Mouse (Mus musculus) liver, embryonic 12.5 days (tissue): ENCODE data around the gene Zfp263. TPM values are rescaled to one million over a fixed set of nuclear protein-coding genes. Genes with fewer than 3 reads are reported as not detected.

Experiments used
- ATAC-seq: fragments of 200-750 bp; cut with Nextera tagmentation; 2 replicates; pipeline ENCODE4 v1.8.0; 2017; ENCODE audit warnings: moderate number of reproducible peaks, mild to moderate bottlenecking, moderate library complexity
- H3K27ac ChIP-seq: fragments of 300-500 bp; sonication (generic); 2 replicates; pipeline ENCODE4 v1.5.1; 2016; ENCODE audit warnings: mild to moderate bottlenecking
- H3K27me3 ChIP-seq: fragments of 300-500 bp; sonication (generic); replicated peaks from 2 replicates; pipeline ENCODE4 v1.6.1; 2016; ENCODE audit warnings: mild to moderate bottlenecking, moderate library complexity
- H3K36me3 ChIP-seq: fragments of 300-500 bp; sonication (generic); 2 replicates; pipeline ENCODE4 v1.6.1; 2016; ENCODE audit warnings: mild to moderate bottlenecking, moderate library complexity
- H3K4me1 ChIP-seq: fragments of 300-500 bp; sonication (generic); 2 replicates; pipeline ENCODE4 v1.6.1; 2016
- H3K4me2 ChIP-seq: fragments of 300-500 bp; sonication (generic); 2 replicates; pipeline ENCODE4 v1.6.1; 2016; ENCODE audit warnings: mild to moderate bottlenecking, moderate library complexity
- H3K4me3 ChIP-seq: fragments of 300-500 bp; sonication (generic); 2 replicates; pipeline ENCODE4 v1.5.1; 2016; ENCODE audit warnings: mild to moderate bottlenecking, moderate library complexity
- H3K9ac ChIP-seq: fragments of 300-500 bp; sonication (generic); 2 replicates; pipeline ENCODE4 v1.6.1; 2016; ENCODE audit warnings: mild to moderate bottlenecking, moderate library complexity
- H3K9me3 ChIP-seq: fragments of 300-500 bp; sonication (generic); replicated peaks from 2 replicates; pipeline ENCODE4 v1.6.1; 2016; ENCODE audit warnings: mild to moderate bottlenecking, moderate library complexity
- WGBS: fragments of 180-500 bp; shearing (Covaris S2); methylation state at CpG from one replicate; pipeline ENCODE4 v1.1.7; 2016; ENCODE audit not compliant: insufficient replicate concordance; 5-methylcytosine and 5-hydroxymethylcytosine counted together
- polyA plus RNA-seq: library from polyadenylated mRNA; unstranded; fragments of >200 nt; fragmentation: Nextera tagmentation; extraction: Ambion mirVana; gene quantifications from 2 replicates; pipeline ENCODE4 v1.2.1, GENCODE M21; 2016

Zfp263 gene
- 23.3 and 24.7 TPM in 2 replicates for polyA plus RNA-seq

DNA sequence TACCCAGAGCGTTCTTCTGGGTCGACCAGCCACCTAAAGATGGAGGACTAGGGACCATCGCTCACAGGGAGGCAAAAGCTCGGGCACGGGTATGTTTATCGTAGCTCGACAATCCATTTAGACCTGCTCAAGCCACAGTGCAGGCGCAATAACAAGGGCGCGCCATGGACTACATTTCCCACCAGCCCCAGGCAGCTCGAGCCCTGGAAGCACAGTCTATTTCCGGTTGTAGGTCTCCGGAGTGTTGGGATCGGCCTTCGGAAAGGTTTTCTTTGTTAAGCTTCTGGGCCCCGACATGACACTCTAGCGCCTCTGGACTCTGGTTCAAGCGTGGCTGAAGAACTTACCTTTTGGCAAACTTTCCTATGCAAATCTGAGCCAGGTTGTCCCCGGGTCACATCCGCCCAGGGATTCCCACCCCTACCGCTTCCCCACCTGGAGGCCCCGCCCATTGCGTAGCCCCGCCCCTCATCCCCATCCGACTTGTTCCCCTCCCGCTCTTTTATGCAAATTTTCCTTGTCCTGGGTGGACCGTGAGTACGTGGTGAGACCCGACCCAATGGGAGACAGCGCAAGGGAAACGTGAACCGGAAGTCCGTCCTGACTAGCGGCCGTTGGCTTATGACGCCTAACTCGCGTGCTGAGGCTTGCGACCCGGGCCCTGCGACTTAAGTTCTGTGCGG lies at the start of gene Zfp263:
Gene Zfp263 (plus strand): TSS at position 591 of the 683 bp plus-strand sequence.
- WGBS = under 1% methylated on average over 42 of the region's 42 CpGs
- Histone ChIP-seq H3K36me3 (peaks cover 28% of the 10 kb centered on the region), H3K9me3 (peaks cover 5% of the 10 kb centered on the region; the same call in 1 of the 2 replicates), H3K4me3 (peak within 1 kb of the TSS; percentile 85), H3K4me1 (peaks cover 26% of the 10 kb centered on the region), H3K27me3 (peaks cover 5% of the 10 kb centered on the region; the same call in 1 of the 2 replicates), H3K9ac (peak within 1 kb of the TSS; percentile 92), H3K4me2 (peak within 1 kb of the TSS; percentile 89), H3K27ac (peak within 1 kb of the TSS; percentile 79)
- ATAC-seq = peak; percentile 96

DNA sequence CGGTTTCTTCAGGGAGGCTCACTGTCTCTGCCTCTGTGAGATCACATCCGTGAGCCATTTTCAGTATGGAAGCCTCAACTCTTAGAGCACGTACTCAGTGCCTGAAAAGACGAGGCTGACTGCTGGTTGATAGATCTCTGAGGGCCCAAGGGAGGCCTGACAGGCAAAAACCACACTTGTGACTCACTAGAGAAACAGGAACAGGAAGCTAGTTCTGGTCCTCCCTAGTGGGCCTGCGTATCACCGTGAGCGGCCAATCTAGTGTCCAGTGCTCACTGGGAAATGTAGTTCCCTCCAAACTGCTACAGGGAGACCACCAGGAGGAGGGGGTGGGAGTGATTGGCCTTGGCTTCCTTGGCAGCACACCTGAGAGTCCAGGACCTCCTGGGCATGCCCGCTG lies 44.6 kb upstream of the Zfp263 start:
- Histone ChIP-seq H3K36me3 (no peaks in the 10 kb centered on the region), H3K4me2 (no peak overlapping the region), H3K9me3 (no peaks in the 10 kb centered on the region), H3K27me3 (no peaks in the 10 kb centered on the region), H3K4me1 (no peaks in the 10 kb centered on the region), H3K27ac (no peak overlapping the region), H3K9ac (no peak overlapping the region), H3K4me3 (no peak overlapping the region)
- WGBS = 47% methylated on average over 8 of the region's 8 CpGs
- no peak for ATAC-seq

DNA sequence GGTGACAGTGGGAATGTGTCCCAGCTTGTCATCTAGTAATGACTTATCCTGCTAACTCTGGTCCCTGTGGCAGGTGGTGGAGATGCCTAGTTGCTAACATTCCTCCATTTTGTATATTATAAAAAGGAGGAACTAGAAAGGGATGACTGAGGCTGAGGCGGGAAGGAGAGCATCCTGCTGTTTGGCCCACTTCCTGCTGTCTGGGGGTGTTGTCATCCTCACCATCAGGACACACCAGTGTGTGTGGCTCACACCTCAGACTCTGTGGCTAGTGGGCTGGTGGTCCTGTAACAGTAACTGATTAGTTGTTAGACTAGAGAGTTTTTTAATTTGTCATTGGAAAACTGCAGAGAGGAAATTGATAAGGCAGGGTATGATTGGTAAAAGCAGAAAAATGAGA lies 43.0 kb upstream of the Zfp263 start:
- WGBS = 13% methylated on average over 1 of the region's 1 CpGs
- Histone ChIP-seq H3K9me3 (no peaks in the 10 kb centered on the region), H3K27ac (no peak overlapping the region), H3K4me2 (no peak overlapping the region), H3K4me3 (no peak overlapping the region), H3K4me1 (no peaks in the 10 kb centered on the region), H3K9ac (no peak overlapping the region), H3K36me3 (no peaks in the 10 kb centered on the region), H3K27me3 (no peaks in the 10 kb centered on the region)
- ATAC-seq = no peak

DNA sequence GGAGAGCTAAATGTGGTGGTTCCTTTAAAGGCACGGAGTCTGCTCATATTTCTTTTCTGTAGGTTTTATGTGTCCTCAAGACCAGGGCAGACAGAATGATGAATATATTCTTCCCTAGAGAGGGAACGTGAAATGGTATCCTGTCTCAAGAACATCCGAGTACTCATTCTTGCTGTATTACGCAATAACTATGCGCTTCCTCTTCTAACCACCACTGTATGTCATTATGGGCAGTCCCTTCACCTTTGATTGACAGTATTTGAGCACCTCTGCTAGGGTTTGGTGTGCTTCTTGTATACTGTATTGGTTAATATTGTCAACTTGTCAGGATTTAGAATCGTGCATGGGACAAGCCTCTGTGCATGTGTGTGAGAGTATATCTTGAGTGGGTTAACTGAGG lies 37.2 kb upstream of the Zfp263 start:
- Histone ChIP-seq H3K4me3 (no peak overlapping the region), H3K4me2 (no peak overlapping the region), H3K27me3 (no peaks in the 10 kb centered on the region), H3K9me3 (no peaks in the 10 kb centered on the region), H3K9ac (no peak overlapping the region), H3K36me3 (no peaks in the 10 kb centered on the region), H3K4me1 (no peaks in the 10 kb centered on the region), H3K27ac (no peak overlapping the region)
- no peak for ATAC-seq
- 32% methylated on average over 6 of the region's 6 CpGs for WGBS

DNA sequence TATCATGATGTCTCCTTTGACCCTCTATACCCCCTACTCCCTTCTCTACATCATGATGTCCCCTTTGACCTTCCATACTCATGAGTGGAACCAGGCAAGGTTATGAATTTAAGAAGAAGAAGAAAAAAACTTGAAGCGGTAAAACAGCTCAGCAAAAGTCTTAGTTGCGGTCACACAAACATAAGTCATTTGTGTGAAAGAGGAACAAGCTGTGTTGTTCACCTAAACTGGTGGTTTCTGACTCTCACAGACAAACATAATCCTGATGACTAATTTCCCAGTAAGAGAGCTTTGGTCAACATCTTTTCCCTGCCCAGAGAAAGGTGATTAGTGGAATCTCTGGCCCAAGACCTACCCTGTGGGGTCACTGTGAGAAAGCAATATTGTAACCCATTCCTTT lies 29.2 kb upstream of the Zfp263 start:
- Histone ChIP-seq H3K4me3 (no peak overlapping the region), H3K27me3 (no peaks in the 10 kb centered on the region), H3K9me3 (no peaks in the 10 kb centered on the region), H3K4me2 (no peak overlapping the region), H3K27ac (no peak overlapping the region), H3K36me3 (no peaks in the 10 kb centered on the region), H3K9ac (no peak overlapping the region), H3K4me1 (no peaks in the 10 kb centered on the region)
- ATAC-seq = no peak
- 60% methylated on average over 2 of the region's 2 CpGs for WGBS

DNA sequence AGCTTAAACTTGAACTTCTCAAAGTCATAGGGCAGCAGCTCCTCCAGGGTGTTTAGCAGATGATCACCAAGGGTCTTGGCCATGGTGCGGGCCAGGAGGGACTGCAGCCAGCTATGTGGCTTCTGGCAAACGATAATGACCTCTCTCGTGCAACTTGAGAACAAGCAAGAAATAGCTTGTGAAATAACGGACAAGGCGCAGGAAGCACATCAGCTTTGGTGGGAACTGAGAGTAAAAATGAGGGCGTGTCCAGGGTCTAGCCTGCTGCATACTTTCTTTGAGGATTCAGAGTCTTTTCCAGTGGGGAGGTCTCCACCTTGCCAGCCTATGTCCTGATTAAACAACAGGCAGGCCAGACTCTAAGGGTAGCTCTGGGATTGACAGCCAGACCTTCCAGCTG lies 25.9 kb upstream of the Zfp263 start, which contains the start of gene Mefv:
Gene Mefv (minus strand): TSS at position 118 of the 400 bp plus-strand sequence.
- H3K4me2 ChIP-seq = no peak within 1 kb of the TSS
- no peak for ATAC-seq

DNA sequence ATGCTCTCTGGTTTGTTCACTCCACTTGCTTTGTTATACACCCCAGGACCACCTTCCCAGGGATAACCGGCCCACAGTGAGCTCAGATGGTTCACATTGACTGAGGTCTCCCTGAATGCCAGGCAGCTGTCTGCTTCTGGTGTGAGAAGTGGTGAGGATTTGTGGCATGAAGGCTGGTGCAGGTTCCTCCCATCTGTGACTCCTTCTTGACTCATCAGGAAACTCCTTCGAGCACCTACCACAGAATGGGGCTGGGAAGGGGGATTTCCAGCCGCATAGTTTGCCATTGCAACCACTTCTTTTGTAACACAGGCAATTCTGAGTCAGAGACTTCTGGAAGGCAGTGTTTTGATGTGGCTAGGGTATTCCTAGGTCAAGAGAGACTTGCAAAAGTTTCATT lies 20.7 kb upstream of the Zfp263 start:
- no peak overlapping the region for H3K4me2 ChIP-seq
- no peaks in the 10 kb centered on the region for H3K9me3 ChIP-seq
- no peaks in the 10 kb centered on the region for H3K4me1 ChIP-seq
- WGBS = 38% methylated on average over 3 of the region's 3 CpGs
- H3K9ac ChIP-seq = no peak overlapping the region
- H3K27ac ChIP-seq = no peak overlapping the region
- ATAC-seq = no peak
- H3K27me3 ChIP-seq = no peaks in the 10 kb centered on the region
- no peaks in the 10 kb centered on the region for H3K36me3 ChIP-seq
- no peak overlapping the region for H3K4me3 ChIP-seq

More for the DNA sequence above, 25.9 kb upstream of the Zfp263 start, which contains the start of gene Mefv:
- Histone ChIP-seq H3K9me3 (no peaks in the 10 kb centered on the region), H3K27me3 (no peaks in the 10 kb centered on the region), H3K4me1 (no peaks in the 10 kb centered on the region), H3K9ac (no peak within 1 kb of the TSS), H3K36me3 (no peaks in the 10 kb centered on the region), H3K27ac (no peak within 1 kb of the TSS), H3K4me3 (no peak within 1 kb of the TSS)
- WGBS = 68% methylated on average over 6 of the region's 6 CpGs

DNA sequence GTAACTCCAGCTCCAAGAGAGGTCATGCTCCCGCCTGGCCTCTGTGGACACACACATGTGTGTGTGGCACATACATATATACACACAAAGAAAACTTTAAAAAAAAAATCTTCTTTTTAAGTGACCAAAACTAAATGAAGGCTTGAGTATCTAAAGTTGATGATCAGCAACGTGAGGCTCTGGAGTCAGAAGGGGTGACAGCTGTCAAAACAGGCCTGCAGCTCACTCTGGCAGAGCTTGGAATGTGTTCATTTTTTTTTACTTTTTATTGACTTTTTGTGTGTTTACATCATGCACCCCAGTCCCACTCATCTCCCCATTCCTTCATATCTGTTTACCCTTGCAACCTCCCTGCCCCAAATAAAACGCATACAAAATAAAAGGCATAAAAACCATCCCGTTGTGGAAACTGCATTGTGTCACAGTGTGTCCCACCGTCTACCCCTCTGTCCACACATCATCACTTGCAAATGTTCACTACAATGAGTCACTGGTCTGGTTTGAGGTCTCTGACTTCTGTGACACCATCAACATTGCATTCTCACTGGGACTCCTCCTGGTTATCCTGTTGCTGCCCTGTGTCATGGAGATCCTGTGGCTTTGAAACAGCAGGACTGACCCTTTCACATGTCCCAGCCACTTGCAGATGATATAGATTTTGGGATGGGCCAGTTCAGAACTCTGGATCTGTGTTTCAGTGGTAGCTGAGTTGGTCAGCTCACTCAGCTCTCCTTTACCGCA lies 15.7 kb upstream of the Zfp263 start:
- no peaks in the 10 kb centered on the region for H3K27me3 ChIP-seq
- H3K27ac ChIP-seq = no peak overlapping the region
- WGBS = 73% methylated on average over 6 of the region's 6 CpGs
- H3K9ac ChIP-seq = no peak overlapping the region
- ATAC-seq = no peak
- H3K9me3 ChIP-seq = no peaks in the 10 kb centered on the region
- no peaks in the 10 kb centered on the region for H3K4me1 ChIP-seq
- no peak overlapping the region for H3K4me3 ChIP-seq
- no peak overlapping the region for H3K4me2 ChIP-seq
- no peaks in the 10 kb centered on the region for H3K36me3 ChIP-seq

DNA sequence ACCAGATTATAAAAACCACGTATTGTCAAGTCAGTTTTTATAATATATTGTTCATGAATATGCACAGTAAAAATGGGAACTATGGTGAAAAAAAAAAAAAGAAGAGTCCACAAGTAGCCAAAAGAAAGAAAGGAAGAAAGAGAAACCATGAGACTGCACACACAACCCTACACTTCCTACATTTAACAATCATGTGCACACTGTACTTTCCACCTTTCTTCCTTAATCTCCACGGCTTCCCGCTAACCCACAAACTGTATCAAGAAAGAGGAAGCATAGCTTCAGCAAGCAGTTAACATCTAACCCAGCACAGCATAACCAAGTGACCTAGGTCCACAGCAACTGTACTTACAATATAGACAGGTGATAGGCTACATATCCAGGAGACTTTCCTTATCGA lies 11.3 kb upstream of the Zfp263 start:
- Histone ChIP-seq H3K4me2 (no peak overlapping the region), H3K27ac (no peak overlapping the region), H3K9me3 (no peaks in the 10 kb centered on the region), H3K9ac (no peak overlapping the region), H3K36me3 (no peaks in the 10 kb centered on the region), H3K27me3 (no peaks in the 10 kb centered on the region), H3K4me1 (no peaks in the 10 kb centered on the region), H3K4me3 (no peak overlapping the region)
- no peak for ATAC-seq
- 40% methylated on average over 4 of the region's 4 CpGs for WGBS

DNA sequence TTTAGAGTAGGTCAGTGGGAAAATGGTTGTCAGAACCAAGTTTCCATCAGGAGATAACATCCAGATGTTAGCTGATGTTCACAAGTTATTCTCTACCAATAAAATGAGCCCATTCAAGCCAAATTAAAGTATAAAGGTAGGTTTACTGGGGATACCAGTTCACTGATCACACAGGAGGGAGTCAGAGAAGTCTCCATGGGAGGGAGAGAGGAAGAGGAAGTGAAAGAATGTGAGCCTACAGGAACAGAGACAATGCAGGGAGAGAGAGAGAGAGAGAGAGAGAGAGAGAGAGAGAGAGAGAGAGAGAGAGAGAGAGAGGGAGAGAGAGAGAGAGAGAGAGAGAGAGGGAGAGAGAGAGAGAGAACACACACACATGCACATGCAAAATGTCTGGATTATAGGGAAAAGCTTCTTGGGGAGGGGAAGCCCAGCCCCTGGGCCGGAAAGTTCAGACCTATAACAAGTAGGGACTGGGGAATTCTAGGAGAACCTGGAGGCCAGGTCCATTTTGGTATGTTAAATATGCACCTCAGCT lies 10.6 kb upstream of the Zfp263 start:
- H3K9me3 ChIP-seq = no peaks in the 10 kb centered on the region
- no peaks in the 10 kb centered on the region for H3K4me1 ChIP-seq
- H3K9ac ChIP-seq = no peak overlapping the region
- no peak for ATAC-seq
- H3K27me3 ChIP-seq = no peaks in the 10 kb centered on the region
- H3K27ac ChIP-seq = no peak overlapping the region
- no peak overlapping the region for H3K4me2 ChIP-seq
- WGBS = 53% methylated on average over 1 of the region's 1 CpGs
- H3K36me3 ChIP-seq = no peaks in the 10 kb centered on the region
- no peak overlapping the region for H3K4me3 ChIP-seq

DNA sequence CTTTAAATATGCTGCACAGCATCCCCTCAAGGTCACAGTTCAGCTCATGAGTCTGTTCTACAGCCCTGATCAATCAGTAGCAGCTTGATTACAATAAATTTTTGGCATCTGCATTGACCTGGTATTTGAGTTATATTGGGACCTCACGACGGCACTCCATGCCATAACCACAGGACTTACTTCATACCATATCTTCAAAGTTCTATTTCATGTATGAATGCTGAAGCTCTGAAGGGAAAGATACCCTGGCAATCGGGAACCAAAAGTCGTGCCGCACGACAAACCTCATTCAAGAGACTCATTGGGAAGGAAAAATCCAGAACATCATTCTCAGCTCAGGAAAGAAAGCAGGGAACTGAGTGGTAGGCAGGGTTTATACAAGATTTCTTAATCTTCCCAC lies 1.4 kb upstream of the Zfp263 start:
- peaks cover 5% of the 10 kb centered on the region; the same call in 1 of the 2 replicates for H3K27me3 ChIP-seq
- H3K27ac ChIP-seq = no peak overlapping the region
- 90% methylated on average over 6 of the region's 6 CpGs for WGBS
- peak overlapping the region; percentile 89 for H3K4me2 ChIP-seq
- peaks cover 17% of the 10 kb centered on the region for H3K36me3 ChIP-seq
- peak overlapping the region; percentile 85 for H3K4me3 ChIP-seq
- H3K4me1 ChIP-seq = peaks cover 26% of the 10 kb centered on the region
- H3K9me3 ChIP-seq = no peaks in the 10 kb centered on the region
- no peak for ATAC-seq
- H3K9ac ChIP-seq = no peak overlapping the region

DNA sequence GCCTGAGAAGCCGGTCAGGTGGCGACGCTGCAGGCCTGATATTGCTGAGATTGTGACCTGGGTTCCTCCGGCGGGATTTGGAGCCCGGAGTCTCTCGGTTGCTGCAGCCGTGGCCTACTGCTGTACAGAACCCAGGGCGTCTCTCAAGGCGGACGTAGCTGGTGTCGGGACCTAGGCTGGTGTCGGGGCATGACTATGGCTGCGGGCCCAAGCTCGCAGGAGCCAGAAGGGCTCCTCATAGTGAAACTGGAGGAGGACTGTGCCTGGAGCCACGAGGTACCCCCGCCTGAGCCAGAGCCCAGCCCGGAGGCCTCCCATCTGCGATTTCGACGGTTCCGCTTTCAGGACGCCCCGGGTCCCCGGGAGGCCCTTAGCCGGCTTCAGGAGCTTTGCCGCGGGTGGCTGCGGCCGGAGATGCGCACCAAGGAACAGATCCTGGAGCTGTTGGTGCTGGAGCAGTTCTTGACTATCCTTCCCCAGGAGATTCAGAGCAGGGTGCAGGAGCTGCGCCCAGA lies 350 bp downstream of the Zfp263 start:
- Histone ChIP-seq H3K27me3 (peaks cover 5% of the 10 kb centered on the region; the same call in 1 of the 2 replicates), H3K9me3 (peaks cover 11% of the 10 kb centered on the region; the same call in 1 of the 2 replicates), H3K27ac (peak overlapping the region; percentile 79), H3K4me1 (peaks cover 26% of the 10 kb centered on the region), H3K36me3 (peaks cover 34% of the 10 kb centered on the region), H3K9ac (peak overlapping the region; percentile 92), H3K4me3 (peak overlapping the region; percentile 85), H3K4me2 (peak overlapping the region; percentile 89)
- peak; percentile 62 for ATAC-seq
- WGBS = under 1% methylated on average over 32 of the region's 32 CpGs
